Mouse (Mus musculus) heart, adult 2 months (tissue): ENCODE data around the gene Gstcd. TPM values are rescaled to one million over a fixed set of nuclear protein-coding genes. Genes with fewer than 3 reads are reported as not detected.

ENCODE experiments used
- DNase-seq, 2 experiments: peaks; one replicate each; pipeline ENCODE4 v3.0.0; 2021
- H3K27ac ChIP-seq: fragments of 200-600 bp; 2 replicates; pipeline ENCODE4 v1.8.1; 2022
- H3K27me3 ChIP-seq: fragments of 200-500 bp; 2 replicates; pipeline ENCODE4 v1.6.1; 2012; ENCODE audit warnings: mild to moderate bottlenecking, low read length, inconsistent platforms, mixed read lengths; ENCODE audit not compliant: control insufficient read depth, insufficient read depth
- H3K36me3 ChIP-seq: fragments of 200-500 bp; 2 replicates; pipeline ENCODE4 v1.6.1; 2012; ENCODE audit warnings: low read length, inconsistent platforms; ENCODE audit not compliant: control insufficient read depth, insufficient read depth
- H3K4me1 ChIP-seq: fragments of 200-500 bp; 2 replicates; pipeline ENCODE4 v1.6.1; 2011; ENCODE audit warnings: low read length; ENCODE audit not compliant: control insufficient read depth, insufficient read depth
- H3K4me3 ChIP-seq: fragments of 200-600 bp; 2 replicates; pipeline ENCODE4 v1.8.1; 2022
- H3K79me2 ChIP-seq: fragments of 200-500 bp; replicated peaks from 2 replicates; pipeline ENCODE4 v1.6.1; 2012; ENCODE audit warnings: mild to moderate bottlenecking, inconsistent platforms, low read length, moderate library complexity, mixed read lengths; ENCODE audit not compliant: control insufficient read depth, insufficient read depth
- H3K9ac ChIP-seq: fragments of 200-500 bp; 2 replicates; pipeline ENCODE4 v1.6.1; 2012; ENCODE audit warnings: low read depth, mild to moderate bottlenecking, control low read depth, inconsistent platforms, low read length, mixed read lengths
- CTCF ChIP-seq: fragments of 200-600 bp; IDR thresholded peaks from 2 replicates; pipeline ENCODE4 v1.8.1; 2022; ENCODE audit warnings: antibody characterized with exemption, mild to moderate bottlenecking, moderate library complexity
- EP300 ChIP-seq: fragments of 200-500 bp; IDR thresholded peaks from 2 replicates; pipeline ENCODE4 v1.6.1; 2011; ENCODE audit warnings: low read depth, low read length, control low read depth; ENCODE audit not compliant: insufficient read depth
- POLR2A ChIP-seq: fragments of 200-500 bp; IDR thresholded peaks from 2 replicates; pipeline ENCODE4 v1.6.1; 2011; ENCODE audit warnings: mild to moderate bottlenecking, low read depth, low read length, control low read depth; ENCODE audit not compliant: insufficient read depth
- WGBS: fragments of 180-500 bp; shearing (Covaris S2); methylation state at CpG from one replicate; pipeline ENCODE4 v1.1.7; 2018; 5-methylcytosine and 5-hydroxymethylcytosine counted together
- intact Hi-C: fragments of 180-260 bp; cut with DNase I; formaldehyde crosslinking; loops from one replicate; pipeline ENCODE4 v1.15.1; 2025
- polyA plus RNA-seq: library from polyadenylated mRNA; depleted of rRNA; stranded (reverse); fragments of >200 nt; gene quantifications from 2 replicates; pipeline ENCODE4 v1.2.3, GENCODE M21; 2012; rRNA removed
- total RNA-seq, 2 experiments: library from RNA; stranded (reverse); gene quantifications; 2 replicates each; pipeline ENCODE4 v1.2.3; 2021

Gene Gstcd
- total and polyA plus RNA-seq, 3 experiments, result 0.72 to 2.9 (median 2.6) TPM

GRCm38 (mm10) chr3:132944193-132944592 lies 147.6 kb downstream of the Gstcd start:
- TF ChIP-seq EP300 (no peak), CTCF (no peak), POLR2A (no peak)
- Histone ChIP-seq H3K79me2 (no peaks in the 10 kb centered on the region), H3K27me3 (peaks cover 2% of the 10 kb centered on the region), H3K4me3 (no peak overlapping the region), H3K4me1 (no peaks in the 10 kb centered on the region), H3K27ac (no peak overlapping the region), H3K9ac (no peak overlapping the region), H3K36me3 (no peaks in the 10 kb centered on the region)
- 71% methylated on average over 7 of the region's 7 CpGs for WGBS
- DNase-seq, result no peak
- intact Hi-C loops, result no loop called here

DNA sequence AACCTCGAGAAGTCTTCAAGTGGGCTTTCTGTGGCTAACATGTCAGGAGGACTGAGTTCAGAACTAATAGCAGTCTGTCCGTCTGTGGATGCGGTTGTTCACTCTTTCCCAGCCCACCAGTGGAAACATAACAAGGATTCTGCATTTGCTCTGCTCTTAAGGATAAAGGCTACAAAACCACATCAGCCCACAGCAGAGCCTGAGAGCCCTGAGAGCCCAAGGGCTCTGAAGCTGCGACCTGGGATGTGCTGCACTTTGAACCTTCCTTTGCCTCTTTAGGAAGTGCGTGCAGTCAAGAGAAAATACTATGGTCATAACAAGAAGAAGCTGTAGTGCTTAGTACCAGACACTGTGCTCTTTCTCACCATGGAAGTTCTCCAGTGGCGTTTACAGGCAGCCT lies 149.1 kb downstream of the Gstcd start:
- H3K27ac ChIP-seq, result no peak overlapping the region
- no peak overlapping the region for H3K9ac ChIP-seq
- H3K4me3 ChIP-seq, result no peak overlapping the region
- TF ChIP-seq CTCF (no peak), POLR2A (no peak)
- no peaks in the 10 kb centered on the region for H3K79me2 ChIP-seq
- DNase-seq, result no peak
- WGBS, result 89% methylated on average over 6 of the region's 6 CpGs
- no peaks in the 10 kb centered on the region for H3K4me1 ChIP-seq
- H3K36me3 ChIP-seq, result no peaks in the 10 kb centered on the region
- no peaks in the 10 kb centered on the region for H3K27me3 ChIP-seq
- intact Hi-C loops, result no loop called here

GRCm38 (mm10) chr3:132940181-132940990 lies 151.4 kb downstream of the Gstcd start:
- Histone ChIP-seq H3K4me1 (no peaks in the 10 kb centered on the region), H3K79me2 (no peaks in the 10 kb centered on the region), H3K36me3 (no peaks in the 10 kb centered on the region), H3K4me3 (no peak overlapping the region), H3K9ac (no peak overlapping the region), H3K27ac (no peak overlapping the region), H3K27me3 (no peaks in the 10 kb centered on the region)
- no peak for TF ChIP-seq EP300
- no peak for TF ChIP-seq CTCF
- TF ChIP-seq POLR2A, result no peak
- no peak for DNase-seq
- intact Hi-C loops, result no loop called here
- 77% methylated on average over 10 of the region's 10 CpGs for whole genome bisulfite sequencing

DNA sequence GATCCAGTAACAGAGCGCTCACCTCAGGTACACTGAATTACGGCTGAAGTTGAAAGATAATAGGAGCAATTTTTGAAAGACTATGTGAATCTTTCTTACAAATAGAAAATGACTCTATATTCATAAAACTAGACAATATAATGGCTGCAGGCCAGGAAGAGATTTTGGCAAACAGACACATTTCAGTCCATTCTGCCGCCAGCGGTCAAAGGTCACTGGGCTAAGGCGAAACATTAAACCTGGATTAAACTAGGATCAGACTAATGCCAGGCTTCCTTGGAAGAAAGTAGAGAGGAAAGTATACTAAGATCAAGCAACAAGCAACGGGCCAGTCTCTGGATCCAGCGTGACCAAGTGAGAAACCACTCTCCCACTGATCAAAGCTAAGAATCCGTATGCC lies 152.8 kb downstream of the Gstcd start:
- Histone ChIP-seq H3K79me2 (no peaks in the 10 kb centered on the region), H3K36me3 (no peaks in the 10 kb centered on the region), H3K9ac (no peak overlapping the region), H3K4me3 (no peak overlapping the region), H3K27ac (no peak overlapping the region), H3K4me1 (no peaks in the 10 kb centered on the region), H3K27me3 (no peaks in the 10 kb centered on the region)
- no peak for TF ChIP-seq POLR2A
- no peak for TF ChIP-seq EP300
- TF ChIP-seq CTCF, result no peak
- DNase-seq, result no peak
- intact Hi-C loops, result no loop called here
- 74% methylated on average over 8 of the region's 8 CpGs for WGBS

DNA sequence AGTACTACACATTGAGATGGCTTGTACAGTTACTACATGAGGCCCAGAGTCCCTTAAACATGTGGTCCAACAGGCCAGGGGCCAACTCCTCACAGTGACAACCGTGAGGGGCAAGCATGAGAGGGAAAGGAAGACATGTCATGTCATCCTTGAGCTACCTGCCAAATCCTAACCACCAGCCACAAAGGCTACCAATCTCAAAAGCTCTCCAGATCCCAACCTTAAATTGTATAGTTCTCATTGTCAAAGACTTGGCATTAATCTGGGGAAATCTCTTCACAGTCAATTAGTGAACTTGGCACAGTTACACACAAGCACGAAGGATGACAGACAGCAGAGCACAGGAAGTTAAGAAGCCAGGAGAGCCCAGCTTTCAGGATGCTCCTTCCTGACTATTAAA lies 157.2 kb downstream of the Gstcd start:
- TF ChIP-seq CTCF (no peak), POLR2A (no peak), EP300 (no peak)
- WGBS, result 33% methylated on average over 2 of the region's 2 CpGs
- Histone ChIP-seq H3K27ac (no peak overlapping the region), H3K4me1 (no peaks in the 10 kb centered on the region), H3K27me3 (no peaks in the 10 kb centered on the region), H3K9ac (no peak overlapping the region), H3K4me3 (no peak overlapping the region), H3K36me3 (no peaks in the 10 kb centered on the region), H3K79me2 (no peaks in the 10 kb centered on the region)
- intact Hi-C loops, result no loop called here
- no peak for DNase-seq

Other genes starting within 250 kb of the Gstcd start
- gene Npnt, start 141.7 kb downstream of the Gstcd start, total RNA-seq, result 1 to 10 TPM; 3.1 to 4.5 TPM
- 6.7 and 8.8 TPM in 2 replicates for gene Npnt, start 141.7 kb downstream of the Gstcd start, polyA plus RNA-seq
- gene Ints12, start 193 bp downstream of the Gstcd start, total RNA-seq, result 1 to 10 TPM; 6.8 to 8.5 TPM
- 4.6 and 8.5 TPM in 2 replicates for gene Ints12, start 193 bp downstream of the Gstcd start, polyA plus RNA-seq
- gene Arhgef38, start 142.9 kb upstream of the Gstcd start, total RNA-seq, result not detected
- 0.02 TPM in 1 of 2 replicates, not detected in the other for gene Arhgef38, start 142.9 kb upstream of the Gstcd start, polyA plus RNA-seq
- gene Ppa2, start 218.1 kb upstream of the Gstcd start, total RNA-seq, result 100 to 1,000 TPM; 126 to 144 TPM
- gene Ppa2, start 218.1 kb upstream of the Gstcd start, polyA plus RNA-seq, result 78.5 and 80.4 TPM in 2 replicates